Mouse (Mus musculus) neutrophil, adult 5-6 weeks (primary cell): ENCODE results near the gene Fxyd4. TPM values are rescaled to one million over a fixed set of nuclear protein-coding genes. Genes with fewer than 3 reads are reported as not detected.

ENCODE experiments used
- ATAC-seq: fragments of 151-379, 151-347 bp; 2 replicates; pipeline ENCODE4 v1.8.0; 2017; ENCODE audit warnings: mild to moderate bottlenecking, moderate TSS enrichment; ENCODE audit not compliant: insufficient number of reproducible peaks, poor library complexity, low FRiP score, severe bottlenecking; ENCODE audit errors: extremely low read depth
- total RNA-seq: library from RNA; stranded (forward); fragments of 200-1000 nt; gene quantifications from 2 replicates; pipeline ENCODE4 v1.2.3, GENCODE M21; 2017

Fxyd4 gene
- total RNA-seq, 1 experiment from 2014 or later: not detected

- peak; percentile 94 for ATAC-seq
Measured at GRCm38 (mm10) chr6:117900126-117901080, 37.1 kb downstream of the Fxyd4 start, which contains the start of gene Hnrnpf. Hnrnpf (plus strand) TSS chr6:117900324.

- no peak for ATAC-seq
Measured at GRCm38 (mm10) chr6:117897800-117898199, 39.7 kb downstream of the Fxyd4 start.

- 0 out of 2 replicates have a peak, but pooled peaks have one; percentile 11 for ATAC-seq
Measured at GRCm38 (mm10) chr6:117893435-117893834, 44.1 kb downstream of the Fxyd4 start.

GRCm38 (mm10) chr6:117892386-117892785 lies 45.1 kb downstream of the Fxyd4 start:
- no peak for ATAC-seq

- ATAC-seq: peak; percentile 80
Measured at GRCm38 (mm10) chr6:117891369-117892160, 45.9 kb downstream of the Fxyd4 start.

GRCm38 (mm10) chr6:117890257-117890656 lies 47.2 kb downstream of the Fxyd4 start:
- ATAC-seq: peak; percentile 66

- no peak for ATAC-seq
Measured at GRCm38 (mm10) chr6:117888642-117889096, 48.8 kb downstream of the Fxyd4 start.

GRCm38 (mm10) chr6:117888032-117888431 lies 49.5 kb downstream of the Fxyd4 start:
- no peak for ATAC-seq

GRCm38 (mm10) chr6:117885943-117886342 lies 51.5 kb downstream of the Fxyd4 start:
- no peak for ATAC-seq

Other genes with a start within 250 kb of the Fxyd4 start
- 12.8 and 15.5 TPM in 2 replicates for gene Zfp637, start 96.5 kb downstream of the Fxyd4 start, total RNA-seq
- 0.98 and 1.0 TPM in 2 replicates for gene Zfp239, start 75.6 kb downstream of the Fxyd4 start, total RNA-seq
- 944 and 955 TPM in 2 replicates for gene Hnrnpf, start 37.4 kb downstream of the Fxyd4 start, total RNA-seq
- gene Rasgef1a, start 73.7 kb upstream of the Fxyd4 start, total RNA-seq: 0.25 and 0.70 TPM in 2 replicates
- 55.0 and 59.9 TPM in 2 replicates for gene Csgalnact2, start 201.4 kb upstream of the Fxyd4 start, total RNA-seq